Mouse (Mus musculus) kidney, embryonic 16.5 days (tissue): ENCODE results near the gene Prrg2. TPM values are rescaled to one million over a fixed set of nuclear protein-coding genes. Genes with fewer than 3 reads are reported as not detected.

Experiments
- ATAC-seq: fragments of 200-750 bp; cut with Nextera tagmentation; 2 replicates; pipeline ENCODE4 v1.8.0; 2017; ENCODE audit warnings: moderate TSS enrichment; ENCODE audit not compliant: low FRiP score, low TSS enrichment
- H3K27ac ChIP-seq: fragments of 300-500 bp; sonication (generic); 2 replicates; pipeline ENCODE4 v1.5.1; 2014; ENCODE audit warnings: low read length
- H3K27me3 ChIP-seq: fragments of 300-500 bp; sonication (generic); 2 replicates; pipeline ENCODE4 v1.6.1; 2014; ENCODE audit warnings: low read length, control low read depth, mixed read lengths; ENCODE audit not compliant: insufficient read depth
- H3K36me3 ChIP-seq: fragments of 300-500 bp; sonication (generic); 2 replicates; pipeline ENCODE4 v1.6.1; 2014; ENCODE audit warnings: low read length, control low read depth, mixed read lengths; ENCODE audit not compliant: insufficient read depth
- H3K4me1 ChIP-seq: fragments of 300-500 bp; sonication (generic); 2 replicates; pipeline ENCODE4 v1.6.1; 2014; ENCODE audit warnings: low read length, control low read depth, mixed read lengths; ENCODE audit not compliant: insufficient read depth
- H3K4me2 ChIP-seq: fragments of 300-500 bp; sonication (generic); replicated peaks from 2 replicates; pipeline ENCODE4 v1.6.1; 2014; ENCODE audit warnings: low read depth, low read length
- H3K4me3 ChIP-seq: fragments of 300-500 bp; sonication (generic); 2 replicates; pipeline ENCODE4 v1.5.1; 2014; ENCODE audit warnings: mild to moderate bottlenecking, low read length
- H3K9ac ChIP-seq: fragments of 300-500 bp; sonication (generic); replicated peaks from 2 replicates; pipeline ENCODE4 v1.6.1; 2014; ENCODE audit warnings: low read length
- H3K9me3 ChIP-seq: fragments of 300-500 bp; sonication (generic); 2 replicates; pipeline ENCODE4 v1.6.1; 2016; ENCODE audit warnings: low read length, control low read depth
- WGBS: fragments of 180-500 bp; shearing (Covaris S2); extraction: QIAGEN DNeasy Blood & Tissue Kit; methylation state at CpG from one replicate; pipeline ENCODE4 v1.1.7; 2014; 5-methylcytosine and 5-hydroxymethylcytosine counted together
- microRNA-seq: library from miRNA; unstranded; fragments of <30 nt; microRNA quantifications from one replicate; pipeline ENCODE4, GENCODE M21; 2016
- polyA plus RNA-seq: library from polyadenylated mRNA; unstranded; fragments of >200 nt; fragmentation: Nextera tagmentation; extraction: Ambion mirVana; gene quantifications from 2 replicates; pipeline ENCODE4 v1.2.1, GENCODE M21; 2015

The Prrg2 gene
- polyA plus RNA-seq, 1 experiment from 2014 or later = 42.4 TPM

DNA sequence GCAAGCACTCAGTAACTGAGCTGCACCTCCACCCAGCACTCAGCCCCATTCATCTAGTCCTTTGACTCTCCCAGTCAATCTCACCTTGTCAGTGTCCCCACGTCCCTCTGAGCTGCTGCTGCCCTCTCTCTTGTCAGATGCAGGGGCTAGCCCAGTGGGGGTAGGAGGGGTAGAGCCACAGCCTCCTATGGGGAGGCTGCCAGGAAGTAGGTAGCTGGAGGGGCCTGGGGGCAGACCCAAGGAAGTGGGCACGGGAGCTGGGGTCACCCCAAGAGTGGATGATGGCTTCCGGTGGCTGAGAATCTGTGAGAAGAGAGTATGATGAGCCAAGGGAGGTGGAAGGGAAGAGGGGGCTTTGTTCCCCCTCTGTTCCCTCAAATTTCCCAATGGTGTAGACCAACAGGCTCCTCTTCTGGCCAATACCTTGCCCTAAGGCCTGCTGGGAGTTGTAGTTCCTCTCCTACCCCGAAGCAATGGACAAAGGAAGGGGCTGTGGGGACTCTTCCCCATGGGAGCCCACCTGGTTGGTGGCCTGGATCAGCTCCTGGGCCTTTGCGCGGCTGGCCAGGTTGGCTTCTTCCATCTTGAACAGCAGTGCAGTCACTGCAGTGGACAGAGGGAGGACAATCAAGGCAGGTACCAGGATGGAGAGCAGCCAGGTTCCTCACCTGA lies 57.0 kb downstream of the Prrg2 start:
- no peaks in the 10 kb centered on the region for H3K9me3 ChIP-seq
- H3K4me1 ChIP-seq = peaks cover 8% of the 10 kb centered on the region
- H3K4me2 ChIP-seq = no peak overlapping the region
- 90% methylated on average over 6 of the region's 6 CpGs for WGBS
- no peak overlapping the region for H3K4me3 ChIP-seq
- no peak overlapping the region for H3K9ac ChIP-seq
- ATAC-seq = no peak
- no peak overlapping the region for H3K27ac ChIP-seq
- no peaks in the 10 kb centered on the region for H3K27me3 ChIP-seq
- peaks cover 97% of the 10 kb centered on the region for H3K36me3 ChIP-seq

DNA sequence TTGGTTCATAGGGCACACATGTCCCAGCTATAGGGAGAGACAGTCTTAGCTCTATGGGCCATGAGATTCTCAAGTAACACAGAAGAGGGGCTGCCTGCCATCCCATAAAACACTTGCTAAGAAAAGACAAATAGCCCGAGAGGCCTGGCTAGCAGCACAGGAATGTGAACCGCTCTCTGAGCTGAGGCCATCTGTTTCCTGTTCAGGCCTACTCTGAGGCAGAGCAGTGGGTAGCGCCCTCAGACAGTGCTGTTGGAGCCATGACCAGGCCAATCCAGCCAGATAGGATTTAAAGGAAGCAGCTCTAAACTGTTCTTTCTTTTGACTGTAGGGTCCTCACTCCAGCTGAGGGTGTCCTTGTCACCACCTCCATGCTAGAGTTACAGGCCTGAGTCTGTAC lies 57.9 kb downstream of the Prrg2 start:
- Histone ChIP-seq H3K27ac (peak overlapping the region; percentile 56), H3K27me3 (no peaks in the 10 kb centered on the region), H3K4me3 (no peak overlapping the region), H3K4me1 (peaks cover 17% of the 10 kb centered on the region), H3K9ac (no peak overlapping the region), H3K9me3 (no peaks in the 10 kb centered on the region), H3K4me2 (no peak overlapping the region), H3K36me3 (peaks cover 96% of the 10 kb centered on the region)
- no peak for ATAC-seq
- 36% methylated on average over 3 of the region's 3 CpGs for WGBS

Small RNA genes within 50 kb of the gene (microRNA-seq; reads per million reads assigned to microRNA genes)
- not detected for gene Mir7054

Other genes with a start within 250 kb of the Prrg2 start
- gene Nup62, start 246.6 kb downstream of the Prrg2 start, polyA plus RNA-seq = 99.9 and 105 TPM in 2 replicates
- 1.1 and 1.5 TPM in 2 replicates for gene Il4i1, start 246.3 kb downstream of the Prrg2 start, polyA plus RNA-seq
- 3.5 and 4.3 TPM in 2 replicates for gene Atf5, start 246.0 kb downstream of the Prrg2 start, polyA plus RNA-seq
- 117 and 126 TPM in 2 replicates for gene Akt1s1, start 213.7 kb downstream of the Prrg2 start, polyA plus RNA-seq
- gene Tbc1d17, start 213.6 kb downstream of the Prrg2 start, polyA plus RNA-seq = 93.9 and 94.9 TPM in 2 replicates
- 38.7 and 40.4 TPM in 2 replicates for gene Pnkp, start 205.5 kb downstream of the Prrg2 start, polyA plus RNA-seq
- 371 and 404 TPM in 2 replicates for gene Ptov1, start 192.9 kb downstream of the Prrg2 start, polyA plus RNA-seq
- 136 and 149 TPM in 2 replicates for gene Med25, start 170.0 kb downstream of the Prrg2 start, polyA plus RNA-seq
- gene Fuz, start 166.6 kb downstream of the Prrg2 start, polyA plus RNA-seq = 27.7 and 28.4 TPM in 2 replicates
- 72.9 and 75.3 TPM in 2 replicates for gene Ap2a1, start 133.2 kb downstream of the Prrg2 start, polyA plus RNA-seq
- 0.10 and 0.24 TPM in 2 replicates for gene Tsks, start 119.5 kb downstream of the Prrg2 start, polyA plus RNA-seq
- gene Cpt1c, start 87.8 kb downstream of the Prrg2 start, polyA plus RNA-seq = 22.4 and 23.8 TPM in 2 replicates
- 681 and 701 TPM in 2 replicates for gene Prmt1, start 76.1 kb downstream of the Prrg2 start, polyA plus RNA-seq
- 109 TPM in 2 replicates for gene Irf3, start 65.0 kb downstream of the Prrg2 start, polyA plus RNA-seq
- gene Bcl2l12, start 64.0 kb downstream of the Prrg2 start, polyA plus RNA-seq = 56.1 and 61.9 TPM in 2 replicates
- gene Scaf1, start 46.3 kb downstream of the Prrg2 start, polyA plus RNA-seq = 30.6 and 36.4 TPM in 2 replicates
- 42.9 and 44.1 TPM in 2 replicates for gene Rras, start 44.7 kb downstream of the Prrg2 start, polyA plus RNA-seq
- 12.9 and 13.8 TPM in 2 replicates for gene Prr12, start 9.8 kb downstream of the Prrg2 start, polyA plus RNA-seq
- gene Nosip, start 248 bp downstream of the Prrg2 start, polyA plus RNA-seq = 85.2 and 86.3 TPM in 2 replicates
- 352 and 369 TPM in 2 replicates for gene Rcn3, start 29.5 kb upstream of the Prrg2 start, polyA plus RNA-seq
- gene Fcgrt, start 41.2 kb upstream of the Prrg2 start, polyA plus RNA-seq = 93.7 and 114 TPM in 2 replicates
- 1,363 and 1,408 TPM in 2 replicates for gene Rps11, start 61.8 kb upstream of the Prrg2 start, polyA plus RNA-seq
- 1,083 and 1,117 TPM in 2 replicates for gene Rpl13a, start 66.1 kb upstream of the Prrg2 start, polyA plus RNA-seq
- gene Gm45713, start 73.6 kb upstream of the Prrg2 start, polyA plus RNA-seq = 0.18 TPM in 1 of 2 replicates, not detected in the other
- 0.95 and 1.9 TPM in 2 replicates for gene Flt3l, start 73.8 kb upstream of the Prrg2 start, polyA plus RNA-seq
- gene Pih1d1, start 91.6 kb upstream of the Prrg2 start, polyA plus RNA-seq = 109 and 112 TPM in 2 replicates
- 81.2 and 88.6 TPM in 2 replicates for gene Aldh16a1, start 91.9 kb upstream of the Prrg2 start, polyA plus RNA-seq
- gene Slc17a7, start 101.3 kb upstream of the Prrg2 start, polyA plus RNA-seq = 0.19 and 0.42 TPM in 2 replicates
- not detected in 2 replicates for gene Gfy, start 116.9 kb upstream of the Prrg2 start, polyA plus RNA-seq
- gene Pth2, start 118.3 kb upstream of the Prrg2 start, polyA plus RNA-seq = not detected in 2 replicates
- gene Ccdc155, start 142.2 kb upstream of the Prrg2 start, polyA plus RNA-seq = 0.85 and 0.86 TPM in 2 replicates
- gene Dkkl1, start 149.5 kb upstream of the Prrg2 start, polyA plus RNA-seq = 0.78 TPM in 1 of 2 replicates, not detected in the other
- 195 and 203 TPM in 2 replicates for gene Tead2, start 153.1 kb upstream of the Prrg2 start, polyA plus RNA-seq
- gene Cd37, start 176.4 kb upstream of the Prrg2 start, polyA plus RNA-seq = 1.0 and 1.1 TPM in 2 replicates
- 0.28 and 0.30 TPM in 2 replicates for gene Slc6a16, start 178.4 kb upstream of the Prrg2 start, polyA plus RNA-seq
- not detected in 2 replicates for gene Slc6a21, start 214.8 kb upstream of the Prrg2 start, polyA plus RNA-seq